Mouse (Mus musculus) spleen, adult 2 months (tissue): Measurements from ENCODE around the gene Isyna1.

Experiments used
- CTCF ChIP-seq: fragments of 200-500 bp; IDR thresholded peaks from 2 replicates; pipeline ENCODE4 v1.5.1; 2011; ENCODE audit warnings: mild to moderate bottlenecking, inconsistent platforms; ENCODE audit not compliant: insufficient read depth, insufficient read length, insufficient replicate concordance; ENCODE audit errors: extremely low read depth
- POLR2A ChIP-seq: fragments of 200-500 bp; IDR thresholded peaks from 2 replicates; pipeline ENCODE4 v1.6.1; 2011; ENCODE audit warnings: low read depth, low read length, inconsistent platforms

DNA sequence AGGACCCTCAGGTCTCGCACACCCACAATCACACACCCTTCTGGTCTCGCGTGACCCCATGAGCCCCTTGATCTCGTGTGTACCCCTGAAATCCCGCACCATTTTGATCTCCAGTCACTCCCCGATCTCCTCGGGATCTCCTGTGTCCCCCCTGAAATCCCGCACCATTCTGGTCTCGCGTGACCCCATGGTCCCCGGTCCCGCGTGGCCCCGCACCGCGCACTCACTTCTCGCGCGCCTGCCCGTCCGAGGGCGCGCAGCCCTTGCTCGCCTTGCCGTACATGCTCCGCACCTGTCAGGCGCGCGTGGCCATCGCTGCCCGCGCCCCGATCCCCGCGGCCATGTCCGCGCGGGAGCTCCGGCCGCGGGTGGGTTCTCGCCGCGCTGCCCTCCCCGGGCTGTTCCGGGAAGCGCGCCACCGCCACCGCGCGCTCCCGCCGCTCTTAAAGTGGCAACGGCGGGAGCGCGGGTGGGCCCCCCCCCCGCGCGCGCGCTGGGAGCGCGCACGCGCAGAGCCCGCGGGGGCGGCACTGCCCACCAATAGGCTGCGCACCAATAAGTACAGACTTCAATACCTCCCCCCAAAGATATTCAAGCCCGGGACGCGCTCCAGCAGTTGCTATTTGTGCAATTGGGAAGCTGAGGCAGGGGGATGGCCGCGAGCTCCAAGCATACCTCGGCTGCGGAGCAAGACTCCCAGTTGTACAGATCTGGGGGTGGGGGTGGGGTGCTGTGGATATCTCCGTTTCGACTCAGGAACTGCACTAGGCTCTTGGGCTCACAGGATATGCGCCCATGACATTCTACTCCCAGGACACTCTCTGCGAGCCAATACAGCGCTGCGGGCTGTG is 13.9 kb downstream of the Isyna1 start:
- no peak; the same call in 1 of the 2 replicates for TF ChIP-seq POLR2A
- no peak for TF ChIP-seq CTCF
